Mouse (Mus musculus) CD4-positive, CD25-positive, alpha-beta regulatory T cell, adult 4 months (primary cell): Measurements from ENCODE around the gene Usp33. TPM values are rescaled to one million over a fixed set of nuclear protein-coding genes. Genes with fewer than 3 reads are reported as not detected.

Experiments used
- ATAC-seq: one replicate; pipeline ENCODE4 v1.8.0; 2017
- polyA plus RNA-seq, 2 experiments: library from polyadenylated mRNA; unstranded; fragments of 100-300 nt; shearing (Covaris generic); gene quantifications; one replicate each; pipeline ENCODE4 v1.2.1; 2017

Usp33 gene
- polyA plus RNA-seq, 2 experiments from 2014 or later, result 33.9 to 35.5 TPM

DNA sequence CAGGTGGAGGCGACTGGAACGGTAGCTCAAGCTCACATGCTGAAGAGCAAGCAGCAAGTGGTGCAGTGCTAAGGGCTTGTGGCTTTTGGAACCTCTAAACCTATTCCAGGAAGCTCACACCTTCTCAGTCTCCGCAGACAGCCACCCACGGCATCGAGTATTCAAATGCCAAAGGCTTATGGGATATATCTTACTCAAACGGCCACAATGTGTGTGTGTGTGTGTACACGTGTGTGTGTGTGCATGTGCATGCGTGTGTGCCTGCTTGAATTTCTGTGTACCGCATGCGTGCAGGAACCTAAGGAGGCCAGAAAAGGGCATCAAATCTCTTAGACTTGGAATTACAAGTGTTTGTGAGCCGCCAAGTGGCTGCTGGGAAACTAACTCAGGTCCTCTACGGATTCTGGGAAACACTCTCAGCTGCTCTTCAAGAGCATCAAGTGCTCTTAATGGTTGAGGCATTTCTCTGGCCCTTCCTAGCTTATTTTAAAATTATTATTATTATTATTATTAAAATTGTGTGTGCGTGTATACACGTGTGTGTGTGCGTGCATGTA is 3.2 kb upstream of the Usp33 start:
- no peak for ATAC-seq

GRCm38 (mm10) chr3:152346633-152347141 is 409 bp downstream of the Usp33 start:
- peak; percentile 30 for ATAC-seq

GRCm38 (mm10) chr3:152347227-152347626 is 949 bp downstream of the Usp33 start:
- no peak for ATAC-seq

- ATAC-seq, result no peak
Observed at GRCm38 (mm10) chr3:152348011-152348830, 1.9 kb downstream of the Usp33 start.

GRCm38 (mm10) chr3:152350431-152350830 is 4.2 kb downstream of the Usp33 start:
- ATAC-seq, result no peak

GRCm38 (mm10) chr3:152350966-152351365 is 4.7 kb downstream of the Usp33 start:
- no peak for ATAC-seq

- no peak for ATAC-seq
Observed at GRCm38 (mm10) chr3:152352289-152352688, 6.0 kb downstream of the Usp33 start.

- no peak for ATAC-seq
Observed at GRCm38 (mm10) chr3:152353434-152354177, 7.3 kb downstream of the Usp33 start.

DNA sequence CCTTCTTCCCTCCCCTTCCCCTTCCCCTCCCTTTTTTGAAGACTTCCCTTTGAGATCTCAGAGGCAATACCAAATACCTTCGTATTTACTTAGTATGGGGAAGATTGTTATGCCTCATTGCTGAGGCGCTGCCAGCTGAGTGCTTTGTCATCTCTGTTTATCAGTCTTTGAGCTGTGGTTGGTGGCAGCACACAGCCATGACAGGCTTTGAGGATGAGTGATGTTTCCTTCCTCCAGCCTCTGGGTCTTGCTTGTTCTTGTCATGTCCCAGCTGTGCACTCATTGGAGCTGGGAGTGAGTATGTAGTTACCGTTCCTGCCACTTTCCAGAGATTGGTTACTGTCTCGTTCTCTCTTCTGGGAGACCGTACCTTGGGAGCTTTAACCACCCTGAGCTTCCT is 9.1 kb downstream of the Usp33 start:
- ATAC-seq, result peak; percentile 75

DNA sequence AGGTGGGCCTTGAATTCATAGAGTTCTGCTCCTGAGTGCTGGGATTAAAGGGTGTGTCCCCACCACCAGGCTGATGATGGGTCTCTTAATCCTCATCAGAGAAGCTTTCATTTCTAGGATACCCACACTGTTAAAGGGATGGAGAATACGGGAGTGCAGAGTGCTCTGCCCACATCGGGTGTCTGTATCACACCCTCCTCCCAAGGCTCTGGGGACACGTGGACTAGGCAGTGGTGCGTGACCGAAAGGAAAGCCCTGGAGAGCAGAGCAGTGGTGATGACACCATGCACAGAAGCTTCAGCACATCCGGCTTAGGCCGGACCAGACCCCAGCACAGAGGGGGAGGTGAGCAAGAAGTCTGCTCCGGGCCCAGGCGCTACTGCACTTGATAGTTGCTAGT is 10.5 kb downstream of the Usp33 start:
- no peak for ATAC-seq

- ATAC-seq, result no peak
Observed at GRCm38 (mm10) chr3:152359151-152359550, 12.9 kb downstream of the Usp33 start.

DNA sequence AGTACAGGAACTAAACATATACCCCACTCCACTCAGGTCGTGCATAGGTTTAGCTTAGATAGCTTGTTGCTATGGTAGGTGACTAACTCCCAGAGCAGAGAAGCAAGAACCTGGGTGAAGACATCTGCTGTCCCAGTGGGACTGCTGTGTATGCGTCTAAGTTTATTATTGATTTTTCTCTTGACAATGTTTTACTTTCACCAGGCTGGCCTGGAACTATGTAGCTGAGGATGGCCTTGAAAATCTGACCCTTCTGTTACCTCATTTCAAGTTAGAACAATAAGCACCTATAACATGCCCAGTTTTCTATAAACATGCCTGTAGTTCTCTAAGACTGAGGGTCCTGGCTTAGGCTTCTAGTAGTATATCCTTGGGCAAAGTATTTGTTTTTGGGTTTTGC is 17.9 kb downstream of the Usp33 start:
- no peak for ATAC-seq

DNA sequence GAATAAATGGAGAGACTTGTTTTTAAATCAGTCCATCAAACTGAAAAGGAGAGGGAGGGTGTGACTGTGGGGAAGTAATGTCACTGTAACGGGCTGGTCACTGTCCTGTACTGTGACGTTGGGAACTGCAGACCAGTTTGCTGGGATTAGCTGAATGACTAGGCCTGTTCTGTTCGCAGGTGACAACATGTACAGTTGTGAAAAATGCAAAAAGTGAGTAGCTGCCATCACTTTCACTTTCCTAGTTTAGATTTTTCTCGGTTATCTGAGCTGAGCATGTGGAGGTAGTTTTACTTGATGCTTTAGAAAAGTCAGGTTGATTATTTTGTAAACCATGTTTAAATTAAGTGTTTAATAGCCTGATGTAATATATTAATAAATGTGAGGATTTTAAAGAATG is 29.8 kb downstream of the Usp33 start:
- ATAC-seq, result no peak

DNA sequence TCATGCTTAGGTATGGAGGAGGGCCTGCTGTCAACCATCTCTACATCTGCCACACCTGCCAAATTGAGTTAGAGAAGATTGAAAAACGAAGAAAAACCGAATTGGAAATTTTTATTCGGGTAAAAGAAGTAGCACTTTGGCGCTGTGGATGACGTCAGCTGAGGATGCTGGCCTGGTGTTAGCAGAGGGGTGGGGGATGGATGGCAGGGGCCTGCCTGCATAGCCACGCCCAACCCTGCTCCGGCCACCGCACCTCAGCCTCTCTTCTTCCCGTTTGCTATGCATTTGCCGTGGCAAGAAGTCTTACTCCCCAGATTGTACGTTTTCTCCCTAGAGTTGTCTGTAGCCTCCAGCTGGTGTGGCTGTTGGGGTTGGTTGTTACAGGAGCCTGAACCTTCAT is 37.8 kb downstream of the Usp33 start:
- ATAC-seq, result no peak

DNA sequence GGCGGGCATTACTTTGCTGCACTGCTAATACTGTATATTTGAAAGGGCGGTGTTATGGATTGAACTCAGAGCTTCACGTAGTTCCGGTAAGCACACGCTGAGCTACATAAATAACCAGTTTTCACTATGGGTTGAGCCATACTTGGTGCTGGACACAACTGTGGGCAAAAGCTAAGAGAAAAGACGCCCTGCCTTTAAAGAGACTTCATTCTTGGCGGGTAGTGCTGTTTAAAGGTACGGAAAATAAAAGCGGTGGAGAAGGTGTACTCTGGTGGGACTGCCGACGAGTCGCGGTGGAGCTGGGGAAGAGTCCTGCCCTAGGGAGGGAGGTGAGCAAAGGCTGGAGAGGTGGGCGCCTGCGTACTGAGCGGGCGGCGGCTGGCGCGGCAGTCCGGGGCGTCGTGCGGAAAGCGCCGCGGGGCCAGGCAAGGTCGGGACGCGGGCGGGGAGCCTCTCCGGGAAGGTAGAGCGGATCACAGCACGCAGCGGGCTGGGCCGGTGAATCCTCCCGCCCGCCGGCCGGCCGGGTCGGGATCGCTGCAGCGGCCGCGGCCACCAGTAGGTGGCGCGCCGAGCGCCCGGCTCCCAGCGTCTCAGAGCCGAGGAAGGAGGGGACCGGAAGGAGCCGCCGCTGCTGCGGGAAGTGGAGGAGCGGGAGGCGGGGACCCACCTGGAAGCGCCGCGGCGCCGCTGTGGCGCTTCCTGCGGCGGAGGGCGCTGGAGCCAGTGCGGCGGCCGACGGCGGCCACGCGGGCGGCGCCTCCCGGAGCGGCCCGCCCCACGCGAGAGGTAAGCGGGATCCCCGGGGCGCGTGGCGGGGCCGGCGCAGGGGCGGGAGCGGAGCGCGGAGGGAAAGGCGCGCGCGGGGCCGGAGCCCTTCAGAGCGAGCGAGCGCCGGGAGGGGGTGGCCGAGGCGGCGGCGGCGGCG is 49.3 kb downstream of the Usp33 start, which contains the start of gene Zzz3:
Gene Zzz3, plus strand, starts transcription at position 124 of the 928 bp plus-strand sequence.
- peak; percentile 79 for ATAC-seq

DNA sequence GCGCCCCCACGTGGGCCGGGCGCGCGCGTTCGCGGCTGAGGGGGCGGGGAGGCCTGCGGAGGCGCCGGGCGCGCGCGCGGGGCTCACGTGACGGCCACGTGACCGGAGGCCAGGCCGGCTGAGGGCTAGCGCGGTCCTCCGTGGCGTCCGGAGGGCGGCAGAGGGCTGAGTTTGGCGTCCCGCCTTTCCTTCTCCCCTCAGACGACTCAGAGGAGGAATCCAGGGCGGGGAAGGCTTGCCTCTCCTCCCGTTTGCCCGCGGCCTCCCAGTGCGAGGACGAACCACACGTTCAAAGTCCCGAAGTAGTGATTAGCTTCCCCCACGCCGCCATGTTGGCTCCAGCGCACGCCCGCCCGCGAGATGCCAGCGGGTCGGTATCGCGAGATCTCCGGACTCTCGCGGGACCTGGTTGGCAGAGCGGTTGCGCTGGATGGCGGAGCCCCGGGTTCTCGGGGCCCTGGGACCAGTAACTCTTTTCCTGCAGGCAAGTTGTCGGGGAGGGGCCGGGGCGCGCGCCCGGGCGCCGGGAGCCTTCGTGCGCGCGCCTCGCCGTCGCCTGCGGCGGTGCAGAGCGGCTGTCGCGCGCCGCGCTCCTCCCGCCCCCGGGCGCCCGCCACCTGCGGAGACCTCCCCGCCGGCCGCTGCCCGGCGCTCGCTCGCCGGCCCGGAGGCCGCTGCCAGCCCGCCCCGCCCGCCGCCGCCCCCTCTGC is 50.2 kb downstream of the Usp33 start:
- peak; percentile 82 for ATAC-seq

GRCm38 (mm10) chr3:152396988-152397314 is 50.7 kb downstream of the Usp33 start:
- peak; percentile 3 for ATAC-seq

DNA sequence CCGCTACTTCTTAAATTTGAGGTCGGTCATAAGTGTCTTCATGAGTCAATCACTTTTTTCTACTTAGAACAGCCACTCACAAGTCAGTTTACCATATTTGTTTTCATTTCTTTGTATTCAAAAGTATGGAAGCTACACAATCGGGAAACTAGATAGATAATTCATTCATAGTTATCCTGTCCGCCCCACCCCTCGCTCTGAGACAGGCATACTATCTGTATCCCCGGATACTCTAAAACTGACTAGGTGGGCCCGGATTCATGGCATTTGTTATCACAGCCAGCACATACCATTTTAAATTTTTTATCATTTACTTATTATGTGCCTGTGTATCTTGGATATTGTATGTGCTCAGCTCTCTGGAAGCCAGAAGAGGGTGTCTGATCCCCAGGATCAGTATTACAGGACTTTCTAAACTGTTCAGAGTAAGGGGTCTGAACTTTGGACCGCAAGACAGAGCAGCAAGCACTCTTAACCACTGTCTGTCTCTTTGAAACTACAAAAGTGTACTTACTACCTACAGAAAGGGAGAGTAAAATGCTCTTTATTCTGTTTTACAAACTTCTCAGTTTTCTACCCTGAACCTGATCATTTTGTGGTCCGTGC is 51.2 kb downstream of the Usp33 start:
- ATAC-seq, result no peak

GRCm38 (mm10) chr3:152400441-152400840 is 54.2 kb downstream of the Usp33 start:
- no peak for ATAC-seq

DNA sequence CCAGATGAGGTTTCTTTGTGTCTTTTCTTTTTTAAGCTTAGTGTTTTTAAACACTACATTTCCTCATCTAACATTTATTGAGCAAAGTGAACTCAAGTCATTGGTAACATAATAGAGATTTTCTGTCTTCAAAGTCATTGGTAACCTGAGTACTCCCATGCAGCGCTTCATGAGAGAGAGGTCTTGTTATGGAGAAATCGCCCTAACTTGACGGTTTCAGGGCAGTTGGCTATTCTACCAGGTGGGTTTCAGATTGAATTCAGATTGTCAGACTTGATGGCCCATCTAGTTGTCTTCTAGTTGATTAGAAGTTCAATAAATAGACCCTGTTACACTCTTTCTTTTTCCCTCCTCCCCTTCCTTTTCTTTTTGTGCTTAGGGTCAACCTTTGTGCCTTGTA is 54.6 kb downstream of the Usp33 start:
- ATAC-seq, result no peak

- ATAC-seq, result no peak
Observed at GRCm38 (mm10) chr3:152401964-152402670, 55.8 kb downstream of the Usp33 start.
